Mouse (Mus musculus) myocyte (in vitro differentiated cells): ENCODE measurements at regions not wholly inside any gene's neighbourhood (a gene's known extent, or its start where the extent isn't known, plus 50 kb on each side); places are given as distances from the start of the nearest gene placed in this dataset.

ENCODE experiments used
- H3K27me3 ChIP-seq: one replicate; pipeline ENCODE4 v1.6.1; 2011; ENCODE audit not compliant: control insufficient read depth, insufficient read depth, insufficient read length
- H3K36me3 ChIP-seq: one replicate; pipeline ENCODE4 v1.6.1; 2011; ENCODE audit not compliant: control insufficient read depth, insufficient read depth
- H3K4me2 ChIP-seq: one replicate; pipeline ENCODE4 v1.6.1; 2011; ENCODE audit warnings: low read depth, control low read depth
- H3K4me3 ChIP-seq: one replicate; pipeline ENCODE4 v1.5.1; 2011; ENCODE audit warnings: mild to moderate bottlenecking, control low read depth, moderate library complexity
- H3K79me2 ChIP-seq: one replicate; pipeline ENCODE4 v1.6.1; 2011; ENCODE audit not compliant: control insufficient read depth, insufficient read depth
- H3ac ChIP-seq: one replicate; pipeline ENCODE4 v1.6.1; 2011; ENCODE audit not compliant: control insufficient read depth, insufficient read length
- CEBPB ChIP-seq: IDR thresholded peaks from 2 replicates; pipeline ENCODE4 v1.6.1; 2011; ENCODE audit warnings: mild to moderate bottlenecking, moderate library complexity; ENCODE audit not compliant: poor library complexity, insufficient read depth, severe bottlenecking
- E2F4 ChIP-seq: IDR thresholded peaks from one replicate; pipeline ENCODE4 v1.6.1; 2011; ENCODE audit warnings: mild to moderate bottlenecking, control low read depth, moderate library complexity; ENCODE audit not compliant: insufficient read depth
- MAX ChIP-seq: IDR thresholded peaks from one replicate; pipeline ENCODE4 v1.6.1; 2011; ENCODE audit warnings: low read depth, mild to moderate bottlenecking, control low read depth
- MYOD1 ChIP-seq, 3 experiments: IDR thresholded peaks; one replicate each; pipeline ENCODE4 v1.6.1; 2011; ENCODE audit warnings: control low read depth in 2 of 3, low read depth in 2 of 3, mild to moderate bottlenecking in 2 of 3, moderate library complexity in 1 of 3; ENCODE audit not compliant: insufficient read length in 2 of 3, control insufficient read depth in 1 of 3
- MYOG ChIP-seq, 3 experiments: IDR thresholded peaks; one replicate each; pipeline ENCODE4 v1.6.1; 2011; ENCODE audit warnings: control low read depth in 2 of 3, low read depth in 2 of 3, mild to moderate bottlenecking in 2 of 3; ENCODE audit not compliant: insufficient read length in 2 of 3, control insufficient read depth in 1 of 3, insufficient read depth in 1 of 3
- POLR2A ChIP-seq: IDR thresholded peaks from one replicate; pipeline ENCODE4 v1.6.1; 2011; ENCODE audit warnings: low read depth, mild to moderate bottlenecking, control low read depth, moderate library complexity; ENCODE audit not compliant: insufficient read length
- POLR2AphosphoS2 ChIP-seq: IDR thresholded peaks from one replicate; pipeline ENCODE4 v1.6.1; 2011; ENCODE audit warnings: low read depth, control low read depth; ENCODE audit not compliant: insufficient read length
- REST ChIP-seq: IDR thresholded peaks from one replicate; pipeline ENCODE4 v1.6.1; 2011; ENCODE audit warnings: mild to moderate bottlenecking, control low read depth, moderate library complexity; ENCODE audit not compliant: insufficient read depth, insufficient read length
- SRF ChIP-seq: IDR thresholded peaks from one replicate; pipeline ENCODE4 v1.6.1; 2011; ENCODE audit warnings: low read depth; ENCODE audit not compliant: control insufficient read depth, insufficient read length
- TCF12 ChIP-seq: IDR thresholded peaks from one replicate; pipeline ENCODE4 v1.6.1; 2011; ENCODE audit warnings: mild to moderate bottlenecking, control low read depth; ENCODE audit not compliant: poor library complexity, insufficient read depth, severe bottlenecking
- TCF3 ChIP-seq: IDR thresholded peaks from one replicate; pipeline ENCODE4 v1.6.1; 2011; ENCODE audit warnings: low read depth, control low read depth; ENCODE audit not compliant: insufficient read length
- USF1 ChIP-seq: IDR thresholded peaks from one replicate; pipeline ENCODE4 v1.6.1; 2011; ENCODE audit warnings: low read depth, mild to moderate bottlenecking, control low read depth, moderate library complexity

DNA sequence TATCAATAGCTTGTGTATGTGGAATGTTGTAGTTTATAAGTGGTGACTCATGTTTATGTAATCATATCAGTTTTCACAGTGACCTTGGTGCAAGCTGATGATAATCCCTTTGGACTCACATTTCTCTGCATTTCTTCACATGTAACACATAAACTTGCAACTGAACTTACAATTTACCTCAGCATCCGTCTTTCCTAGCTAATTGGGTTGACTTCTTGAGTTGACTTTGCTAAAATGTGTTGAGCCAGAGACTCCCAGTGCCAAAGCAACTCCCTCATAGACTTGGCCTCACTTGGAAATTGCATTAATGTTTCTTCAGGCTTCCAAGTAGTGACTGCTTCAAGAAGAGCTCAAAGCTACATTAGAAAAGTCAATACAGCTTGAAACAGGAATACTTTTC, 172.4 kb downstream of the Rdh14 start:
- no peaks in the 10 kb centered on the region for H3K27me3 ChIP-seq
- H3K79me2 ChIP-seq, result no peaks in the 10 kb centered on the region
- no peak for TF ChIP-seq MYOD1 (IDR thresholded peaks at IDR 0.05; ENCODE audit: control insufficient read depth in 1 of 3, insufficient read length in 2 of 3, low read depth in 2 of 3)
- no peak for TF ChIP-seq TCF3
- TF ChIP-seq POLR2AphosphoS2, result no peak
- TF ChIP-seq REST, result no peak
- TF ChIP-seq MYOG (IDR thresholded peaks at IDR 0.05; ENCODE audit: control insufficient read depth in 1 of 3, insufficient read depth in 1 of 3, insufficient read length in 2 of 3, low read depth in 2 of 3), result no peak
- no peak for TF ChIP-seq SRF
- no peak for TF ChIP-seq USF1
- TF ChIP-seq MAX, result no peak
- H3K4me3 ChIP-seq, result no peak overlapping the region
- H3ac ChIP-seq, result no peak overlapping the region
- H3K36me3 ChIP-seq, result no peaks in the 10 kb centered on the region
- peak overlapping the region; percentile 57 for H3K4me2 ChIP-seq

DNA sequence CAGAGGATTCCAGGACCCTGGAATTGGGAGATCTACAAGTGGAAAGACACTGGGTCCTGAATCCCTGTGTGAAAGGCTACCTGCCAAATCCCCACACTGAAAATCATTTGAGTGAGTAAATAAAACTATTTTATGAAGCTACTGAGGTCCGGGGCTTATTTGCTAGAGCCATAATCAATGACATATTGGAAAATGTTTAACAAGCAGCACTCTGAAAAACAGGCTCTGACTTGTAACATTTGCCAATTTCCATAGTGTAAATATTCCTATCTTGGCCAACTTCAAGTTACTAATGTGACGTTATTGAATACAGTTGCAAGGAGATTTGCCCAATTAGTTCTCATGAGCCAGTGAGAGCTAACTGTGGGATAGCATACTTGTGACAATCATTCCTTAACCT, 177.3 kb downstream of the Rdh14 start:
- Histone ChIP-seq H3K27me3 (no peaks in the 10 kb centered on the region), H3K36me3 (no peaks in the 10 kb centered on the region), H3K4me3 (no peak overlapping the region), H3K79me2 (no peaks in the 10 kb centered on the region), H3K4me2 (no peak overlapping the region), H3ac (no peak overlapping the region)
- no peak for TF ChIP-seq POLR2AphosphoS2

DNA sequence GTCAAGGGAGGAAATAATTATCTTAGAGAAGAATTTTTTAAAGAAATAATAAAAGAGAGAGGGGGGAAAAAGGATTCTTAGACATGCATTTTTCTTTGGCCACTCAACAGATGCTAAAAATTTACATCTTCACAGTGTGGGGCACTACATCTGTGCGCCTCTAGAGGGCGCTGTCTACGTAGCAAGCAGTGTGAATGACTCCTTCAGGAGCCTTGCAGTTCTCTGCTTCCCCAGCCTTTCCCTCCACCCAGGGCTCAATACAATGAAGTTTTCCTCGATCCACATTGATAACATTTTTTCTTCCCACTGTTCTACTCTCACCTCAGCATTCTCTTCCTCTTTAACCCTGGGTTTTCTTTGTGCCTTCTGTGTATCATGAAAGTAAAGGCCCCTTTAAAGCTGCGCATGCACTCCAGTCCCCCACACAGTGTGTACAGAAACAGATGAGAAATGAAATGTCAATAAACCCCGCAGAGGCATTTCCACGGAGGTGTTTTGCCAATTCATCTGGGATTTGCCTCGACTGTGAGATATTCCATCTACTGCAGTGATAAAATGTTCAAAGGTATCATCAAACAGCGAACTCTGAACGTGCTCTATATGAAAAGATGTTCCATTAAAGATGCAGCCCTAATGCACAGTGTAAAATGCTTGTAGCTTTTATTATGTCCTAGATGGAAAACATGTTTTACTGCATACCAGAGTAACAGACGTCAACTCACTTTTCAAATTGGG, 181.2 kb downstream of the Rdh14 start:
- TF ChIP-seq REST (no peak), SRF (no peak), MYOD1 (IDR thresholded peaks at IDR 0.05; ENCODE audit: control insufficient read depth in 1 of 3, insufficient read length in 2 of 3, low read depth in 2 of 3) (no peak)
- H3K4me2 ChIP-seq, result no peak overlapping the region
- H3K4me3 ChIP-seq, result no peak overlapping the region
- no peaks in the 10 kb centered on the region for H3K27me3 ChIP-seq
- H3K36me3 ChIP-seq, result no peaks in the 10 kb centered on the region
- H3ac ChIP-seq, result no peak overlapping the region
- no peaks in the 10 kb centered on the region for H3K79me2 ChIP-seq

DNA sequence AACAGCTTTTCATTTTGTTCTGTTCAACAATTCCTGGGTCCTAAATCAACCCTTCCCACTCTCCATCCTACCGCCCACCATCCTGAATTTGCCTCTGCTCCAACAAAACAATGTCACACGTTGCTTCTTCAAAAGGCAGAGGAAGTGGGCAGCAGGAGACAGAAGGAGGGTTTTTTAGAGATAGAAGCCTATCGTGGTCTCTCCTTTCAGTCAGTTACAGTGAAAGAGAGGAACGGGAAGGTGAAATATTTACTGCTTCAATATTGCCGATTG, 181.7 kb downstream of the Rdh14 start:
- Histone ChIP-seq H3K27me3 (no peaks in the 10 kb centered on the region), H3ac (no peak overlapping the region), H3K36me3 (no peaks in the 10 kb centered on the region), H3K79me2 (no peaks in the 10 kb centered on the region), H3K4me3 (no peak overlapping the region), H3K4me2 (no peak overlapping the region)
- no peak for TF ChIP-seq E2F4
- no peak for TF ChIP-seq MYOG (IDR thresholded peaks at IDR 0.05; ENCODE audit: control insufficient read depth in 1 of 3, insufficient read depth in 1 of 3, insufficient read length in 2 of 3, low read depth in 2 of 3)
- no peak for TF ChIP-seq POLR2AphosphoS2
- no peak for TF ChIP-seq TCF3
- no peak for TF ChIP-seq REST
- TF ChIP-seq CEBPB, result no peak
- no peak for TF ChIP-seq MAX
- TF ChIP-seq SRF, result no peak
- TF ChIP-seq TCF12, result no peak
- no peak for TF ChIP-seq USF1
- no peak for TF ChIP-seq POLR2A
- no peak for TF ChIP-seq MYOD1 (IDR thresholded peaks at IDR 0.05; ENCODE audit: control insufficient read depth in 1 of 3, insufficient read length in 2 of 3, low read depth in 2 of 3)

DNA sequence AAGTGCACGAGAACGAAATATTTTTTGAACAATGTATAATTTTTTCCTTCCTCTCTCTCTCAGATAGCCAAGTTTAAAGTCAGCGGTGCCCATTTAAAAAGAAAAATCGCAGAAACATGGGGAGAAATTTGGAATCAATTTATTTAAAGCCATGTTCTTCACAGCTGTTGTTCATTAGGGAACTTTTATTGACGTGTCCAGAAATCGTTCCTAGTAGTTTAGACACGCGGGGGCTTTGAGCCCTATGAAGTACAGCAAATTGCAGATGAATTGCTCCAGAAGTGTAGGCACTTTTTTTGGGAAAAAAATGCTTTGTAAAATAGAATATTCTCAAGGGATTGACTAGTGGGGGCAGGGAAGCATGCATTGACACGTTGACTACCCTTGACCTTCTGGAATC, 182.8 kb downstream of the Rdh14 start:
- no peaks in the 10 kb centered on the region for H3K79me2 ChIP-seq
- no peak for TF ChIP-seq POLR2A
- TF ChIP-seq MAX, result no peak
- TF ChIP-seq TCF3, result no peak
- TF ChIP-seq REST, result no peak
- TF ChIP-seq MYOD1 (IDR thresholded peaks at IDR 0.05; ENCODE audit: control insufficient read depth in 1 of 3, insufficient read length in 2 of 3, low read depth in 2 of 3), result no peak
- TF ChIP-seq MYOG (IDR thresholded peaks at IDR 0.05; ENCODE audit: control insufficient read depth in 1 of 3, insufficient read depth in 1 of 3, insufficient read length in 2 of 3, low read depth in 2 of 3), result no peak
- TF ChIP-seq SRF, result no peak
- TF ChIP-seq POLR2AphosphoS2, result no peak
- TF ChIP-seq TCF12, result no peak
- no peak for TF ChIP-seq E2F4
- TF ChIP-seq CEBPB, result no peak
- no peak for TF ChIP-seq USF1
- no peak overlapping the region for H3ac ChIP-seq
- no peaks in the 10 kb centered on the region for H3K36me3 ChIP-seq
- H3K4me3 ChIP-seq, result no peak overlapping the region
- no peak overlapping the region for H3K4me2 ChIP-seq
- H3K27me3 ChIP-seq, result no peaks in the 10 kb centered on the region
